ENCODE assay signal across 9 mouse cellular contexts in genomic region chr17:83962126-83962525, GRCm38 (mm10).
DNase-seq lines count a peak whose midpoint lies in the region; ATAC-seq lines count a peak whose summit lies in the region.
"Had no signal": no experiment of that assay in that cellular context is flagged by ENCODE, and none has a peak within 500 bp of the region (broad histone marks: within the 10 kb centered on the region; RNA-seq: fewer than 3 reads in every experiment).

No protein-coding gene starts in this region.

- no peak overlapping the region for H3K4me3 ChIP-seq in kidney, embryonic 16.5 days (ENCODE audit: low read length)
- no peak overlapping the region for H3K4me3 ChIP-seq in limb, embryonic 12.5 days (replicated peaks)
- no peak overlapping the region for H3K4me3 ChIP-seq in hindbrain, embryonic 12.5 days
- H3K4me3 ChIP-seq: heart, embryonic 12.5 days had no signal

- DNase-seq in kidney, postnatal 10 days: no peak
- DNase-seq in c-Kit-positive CD71-positive TER-119-negative erythroid progenitor cells, embryonic 14.5 days (ENCODE audit: low read depth): peak; percentile 68
- no peak for DNase-seq in spleen, adult 12 weeks (ENCODE audit: low spot score)

- 87% methylated on average over 6 of the region's 6 CpGs for WGBS in kidney, embryonic 16.5 days
- 81% methylated on average over 6 of the region's 6 CpGs for WGBS in limb, embryonic 12.5 days
- 91% methylated on average over 6 of the region's 6 CpGs for WGBS in hindbrain, embryonic 12.5 days

- H3K9me3 ChIP-seq in kidney, embryonic 16.5 days (ENCODE audit: low read length): no peaks in the 10 kb centered on the region
- no peaks in the 10 kb centered on the region for H3K9me3 ChIP-seq in limb, embryonic 12.5 days
- no peaks in the 10 kb centered on the region for H3K9me3 ChIP-seq in hindbrain, embryonic 12.5 days (replicated peaks)

- no peaks in the 10 kb centered on the region for H3K27me3 ChIP-seq in kidney, embryonic 16.5 days (ENCODE audit: insufficient read depth, low read length)
- H3K27me3 ChIP-seq in limb, embryonic 12.5 days: no peaks in the 10 kb centered on the region
- H3K27me3 ChIP-seq in hindbrain, embryonic 12.5 days: no peaks in the 10 kb centered on the region
- H3K27me3 ChIP-seq: heart, embryonic 12.5 days had no signal

- no peak for ATAC-seq in kidney, embryonic 16.5 days (ENCODE audit: low FRiP score, low TSS enrichment)
- no peak for ATAC-seq in limb, embryonic 12.5 days (ENCODE audit: insufficient number of reproducible peaks, insufficient read depth, low FRiP score, low TSS enrichment, low read depth)
- peak; percentile 69 for ATAC-seq in megakaryocyte-erythroid progenitor cell, adult 5-6 weeks (replicated peaks; ENCODE audit: low FRiP score, low TSS enrichment, poor library complexity, severe bottlenecking)
- no peak for ATAC-seq in activated CD4-positive, CD25-positive, alpha-beta regulatory T cell, adult 4 months
- ATAC-seq in hindbrain, embryonic 12.5 days (ENCODE audit: low FRiP score): no peak

- H3K9ac ChIP-seq in kidney, embryonic 16.5 days (replicated peaks; ENCODE audit: low read length): no peak overlapping the region
- no peak overlapping the region for H3K9ac ChIP-seq in limb, embryonic 12.5 days (replicated peaks)
- no peak overlapping the region for H3K9ac ChIP-seq in hindbrain, embryonic 12.5 days
- H3K9ac ChIP-seq: heart, embryonic 12.5 days had no signal

- H3K27ac ChIP-seq in kidney, embryonic 16.5 days (ENCODE audit: low read length): peak overlapping the region; percentile 51; the same call in 1 of the 2 replicates
- 0 out of 2 replicates have a peak overlapping the region, but pooled peaks have one; percentile 97 for H3K27ac ChIP-seq in limb, embryonic 12.5 days
- H3K27ac ChIP-seq in hindbrain, embryonic 12.5 days: no peak overlapping the region

- no peak overlapping the region for H3K4me2 ChIP-seq in kidney, embryonic 16.5 days (replicated peaks; ENCODE audit: low read depth, low read length)
- no peak overlapping the region for H3K4me2 ChIP-seq in limb, embryonic 12.5 days
- no peak overlapping the region for H3K4me2 ChIP-seq in hindbrain, embryonic 12.5 days (replicated peaks)
- H3K4me2 ChIP-seq: heart, embryonic 12.5 days had no signal

- H3K4me1 ChIP-seq in kidney, embryonic 16.5 days (ENCODE audit: insufficient read depth, low read length): peaks cover 73% of the 10 kb centered on the region
- peaks cover 88% of the 10 kb centered on the region for H3K4me1 ChIP-seq in limb, embryonic 12.5 days (replicated peaks)
- peaks cover 23% of the 10 kb centered on the region for H3K4me1 ChIP-seq in hindbrain, embryonic 12.5 days

- H3K36me3 ChIP-seq in kidney, embryonic 16.5 days (ENCODE audit: insufficient read depth, low read length): no peaks in the 10 kb centered on the region
- H3K36me3 ChIP-seq in limb, embryonic 12.5 days: no peaks in the 10 kb centered on the region
- no peaks in the 10 kb centered on the region for H3K36me3 ChIP-seq in hindbrain, embryonic 12.5 days
- H3K36me3 ChIP-seq: heart, embryonic 12.5 days had no signal
